Mouse (Mus musculus): Measurements from ENCODE around the gene Pcif1.

- TF ChIP-seq EP300 (IDR thresholded peaks at IDR 0.05) (no peak), CTCF (IDR thresholded peaks at IDR 0.05) (no peak)
Observed at GRCm38 (mm10) chr2:164892696-164893216, 13.7 kb downstream of the Pcif1 start.

All from lung, postnatal 0 days (tissue).